Mouse (Mus musculus): ENCODE results near the gene Neo1.

- TF ChIP-seq MAFK (IDR thresholded peaks at IDR 0.05; ENCODE audit: insufficient read depth, low read depth, low read length) (no peak), ZNF384 (IDR thresholded peaks at IDR 0.05; ENCODE audit: low read depth, low read length) (no peak)
Measured at GRCm38 (mm10) chr9:59065616-59066301, 29.5 kb upstream of the Neo1 start.

Measured in ES-E14 (cell line).